Comparison of ENCODE assay signal across 8 mouse cellular contexts in genomic region chr2:76647441-76647869, GRCm38 (mm10). TPM values are rescaled to one million over a fixed set of nuclear protein-coding genes. Genes with fewer than 3 reads are reported as not detected.
DNase-seq lines count a peak whose midpoint lies in the region; ATAC-seq lines count a peak whose summit lies in the region.

No protein-coding gene starts in this region.

- H3K27ac ChIP-seq in heart, embryonic 11.5 days (ENCODE audit: low read depth, low read length) = peak overlapping the region; percentile 85
- peak overlapping the region; percentile 92 for H3K27ac ChIP-seq in midbrain, embryonic 12.5 days (replicated peaks)

- under 1% methylated on average over 25 of the region's 32 CpGs for WGBS in heart, embryonic 11.5 days (ENCODE audit: insufficient replicate concordance)
- WGBS in midbrain, embryonic 12.5 days = under 1% methylated on average over 31 of the region's 32 CpGs

- H3K9ac ChIP-seq in heart, embryonic 11.5 days (ENCODE audit: low read depth, low read length) = peak overlapping the region; percentile 80
- H3K9ac ChIP-seq in midbrain, embryonic 12.5 days (replicated peaks) = peak overlapping the region; percentile 73

- H3K9me3 ChIP-seq in heart, embryonic 11.5 days (replicated peaks; ENCODE audit: control insufficient read depth, low read length) = no peaks in the 10 kb centered on the region
- no peaks in the 10 kb centered on the region for H3K9me3 ChIP-seq in midbrain, embryonic 12.5 days

- no peaks in the 10 kb centered on the region for H3K27me3 ChIP-seq in heart, embryonic 11.5 days (ENCODE audit: control insufficient read depth, insufficient read depth, low read length)
- H3K27me3 ChIP-seq in midbrain, embryonic 12.5 days = no peaks in the 10 kb centered on the region

- H3K4me2 ChIP-seq in heart, embryonic 11.5 days = peak overlapping the region; percentile 78
- peak overlapping the region; percentile 69 for H3K4me2 ChIP-seq in midbrain, embryonic 12.5 days (replicated peaks)

- H3K36me3 ChIP-seq in heart, embryonic 11.5 days (ENCODE audit: control insufficient read depth, insufficient read depth, low read length) = 0 out of 2 replicates have a peak, but pooled peaks cover 2% of the 10 kb centered on the region
- peaks cover 16% of the 10 kb centered on the region for H3K36me3 ChIP-seq in midbrain, embryonic 12.5 days

- peak; percentile 28 for ATAC-seq in heart, embryonic 11.5 days (replicated peaks; ENCODE audit: insufficient number of reproducible peaks, low FRiP score, low TSS enrichment)
- ATAC-seq in inflammation-experienced regulatory T-cells, adult 6 months = peak; percentile 9
- ATAC-seq in midbrain, embryonic 12.5 days (ENCODE audit: low FRiP score, low read depth) = peak; percentile 69

- peak overlapping the region; percentile 64 for H3K4me3 ChIP-seq in heart, embryonic 11.5 days (ENCODE audit: low read depth, low read length)
- H3K4me3 ChIP-seq in midbrain, embryonic 12.5 days = peak overlapping the region; percentile 68

- peaks cover 12% of the 10 kb centered on the region for H3K4me1 ChIP-seq in heart, embryonic 11.5 days (ENCODE audit: control insufficient read depth, insufficient read depth, low read length)
- peaks cover 15% of the 10 kb centered on the region for H3K4me1 ChIP-seq in midbrain, embryonic 12.5 days

- no peak for DNase-seq in heart, adult 8-10 months (ENCODE audit: low spot score)
- peak; percentile 11 to 15 for DNase-seq in B cell, adult 2 months
- peak; percentile 84 for DNase-seq in embryo, embryonic 11 days
- DNase-seq in cerebellum, adult 9-11 months = no peak
- no peak for DNase-seq in right cerebral cortex, postnatal 4 days

RNA-seq across cellular contexts. Expression of gene Prkra, which starts 0.4 kb away (rescaled TPM):
- 41.1 and 42.0 TPM in 2 replicates for polyA plus RNA-seq in heart, embryonic 11.5 days (2014; fragmentation: Nextera tagmentation; extraction: Ambion mirVana)
- 10 to 100 TPM; 10.6 to 14.2 (median 12.1) TPM for total RNA-seq in heart, adult 8-10 months (2022)
- 10 to 100 TPM; 10.6 to 12.0 (median 11.5) TPM for polyA plus RNA-seq in inflammation-experienced regulatory T-cells, adult 6 months (2017; shearing (Covaris generic))
- polyA plus RNA-seq in midbrain, embryonic 12.5 days (2016; fragmentation: Nextera tagmentation; extraction: Ambion mirVana) = 86.2 and 87.9 TPM in 2 replicates

RNA-seq across cellular contexts. Expression of gene Pjvk, which starts 0.8 kb away (rescaled TPM):
- 0.19 TPM in 1 of 2 replicates, not detected in the other for polyA plus RNA-seq in heart, embryonic 11.5 days (2014; fragmentation: Nextera tagmentation; extraction: Ambion mirVana)
- not detected for total RNA-seq in heart, adult 8-10 months (2022)
- polyA plus RNA-seq in inflammation-experienced regulatory T-cells, adult 6 months (2017; shearing (Covaris generic)) = not detected
- 1.0 TPM in 2 replicates for polyA plus RNA-seq in midbrain, embryonic 12.5 days (2016; fragmentation: Nextera tagmentation; extraction: Ambion mirVana)

RNA-seq across cellular contexts. Expression of gene Fkbp7, which starts 25.5 kb away (rescaled TPM):
- 56.5 and 60.8 TPM in 2 replicates for polyA plus RNA-seq in heart, embryonic 11.5 days (2014; fragmentation: Nextera tagmentation; extraction: Ambion mirVana)
- 10 to 100 TPM; 18.9 to 28.5 (median 23.6) TPM for total RNA-seq in heart, adult 8-10 months (2022)
- polyA plus RNA-seq in inflammation-experienced regulatory T-cells, adult 6 months (2017; shearing (Covaris generic)) = 1 to 10 TPM; 2.5 to 3.7 (median 2.7) TPM
- polyA plus RNA-seq in midbrain, embryonic 12.5 days (2016; fragmentation: Nextera tagmentation; extraction: Ambion mirVana) = 18.7 and 22.6 TPM in 2 replicates

RNA-seq across cellular contexts. Expression of gene Plekha3, which starts 27.6 kb away (rescaled TPM):
- 9.9 and 11.5 TPM in 2 replicates for polyA plus RNA-seq in heart, embryonic 11.5 days (2014; fragmentation: Nextera tagmentation; extraction: Ambion mirVana)
- 10 to 100 TPM; 19.3 to 23.0 (median 20.3) TPM for total RNA-seq in heart, adult 8-10 months (2022)
- 10 to 100 TPM; 10.3 to 15.8 (median 12.0) TPM for polyA plus RNA-seq in inflammation-experienced regulatory T-cells, adult 6 months (2017; shearing (Covaris generic))
- polyA plus RNA-seq in midbrain, embryonic 12.5 days (2016; fragmentation: Nextera tagmentation; extraction: Ambion mirVana) = 15.4 and 17.6 TPM in 2 replicates

Comparison
In these comparisons a context has a peak if more than half of its experiments do, and no peak if none do; other contexts are left out.
1. ATAC-seq: peak in every context shown above with its lines; median percentile 69 in midbrain, embryonic 12.5 days; 28 in heart, embryonic 11.5 days; 9 in inflammation-experienced regulatory T-cells, adult 6 months.
2. DNase-seq: peak in B cell, adult 2 months (2 of 2) and embryo, embryonic 11 days (single experiment); none in heart, adult 8-10 months (single experiment), cerebellum, adult 9-11 months (single experiment) and right cerebral cortex, postnatal 4 days (single experiment).